Mouse (Mus musculus) heart, postnatal 0 days (tissue): Measurements from ENCODE around the gene Fev.

Source experiments
- CTCF ChIP-seq: IDR thresholded peaks from 2 replicates; pipeline ENCODE4 v1.5.1; 2016; ENCODE audit warnings: antibody characterized with exemption, control low read depth, low read depth
- EP300 ChIP-seq: IDR thresholded peaks from 2 replicates; pipeline ENCODE4 v1.6.1; 2016; ENCODE audit warnings: antibody characterized with exemption, low read depth

DNA sequence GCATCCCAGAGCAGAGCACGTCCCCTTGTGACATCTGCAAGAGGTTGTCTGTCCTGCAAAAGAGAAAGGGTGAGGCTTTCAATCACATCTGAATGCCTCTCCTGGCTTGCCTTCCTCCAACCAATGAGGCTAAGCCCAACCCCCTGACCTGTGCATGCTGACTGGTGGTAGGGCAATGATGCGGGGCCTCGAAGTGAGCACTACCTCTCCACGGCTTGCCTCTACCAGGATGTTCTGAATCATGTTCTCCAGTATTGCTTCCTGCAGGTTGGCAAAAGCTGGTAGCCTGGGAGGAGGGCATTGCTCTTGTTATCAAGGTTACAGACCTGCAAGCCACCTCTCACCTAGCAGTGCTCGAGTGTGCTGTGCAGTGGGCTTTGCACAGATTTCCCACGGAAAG, 17.0 kb upstream of the Fev start:
- TF ChIP-seq CTCF (no peak), EP300 (no peak)
